Mouse (Mus musculus) brain, embryonic 14.5 days (tissue): ENCODE data around the gene 1110017D15Rik.

Source experiments
- CTCF ChIP-seq: fragments of 200-500 bp; IDR thresholded peaks from 2 replicates; pipeline ENCODE4 v1.5.1; 2012; ENCODE audit warnings: inconsistent platforms, mild to moderate bottlenecking, moderate library complexity, borderline replicate concordance; ENCODE audit not compliant: insufficient read depth, insufficient read length; ENCODE audit errors: extremely low read depth
- POLR2A ChIP-seq: fragments of 200-500 bp; IDR thresholded peaks from 2 replicates; pipeline ENCODE4 v1.6.1; 2012; ENCODE audit warnings: mild to moderate bottlenecking, inconsistent platforms, borderline replicate concordance; ENCODE audit not compliant: poor library complexity, insufficient read depth, insufficient read length, severe bottlenecking; ENCODE audit errors: extremely low read depth

DNA sequence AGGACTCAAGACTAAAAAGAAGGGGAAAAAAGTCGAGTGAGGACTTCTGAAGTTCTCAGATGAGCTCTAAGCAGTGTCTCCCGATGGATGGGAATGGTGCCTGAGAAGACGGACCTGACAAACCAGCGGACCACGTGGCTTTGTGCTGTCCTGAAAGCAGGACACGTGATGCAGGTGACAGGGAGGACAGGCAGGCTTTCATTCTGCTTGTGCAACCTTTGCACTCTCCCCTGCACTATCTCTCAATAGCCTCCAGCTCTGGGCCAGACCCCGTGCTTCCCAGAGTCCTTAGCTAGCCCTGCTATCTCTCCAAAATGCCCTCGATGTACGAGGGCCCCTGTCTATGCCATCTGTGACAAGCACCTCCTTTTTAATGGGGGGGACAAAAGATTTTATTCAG lies 7.7 kb upstream of the 1110017D15Rik start:
- TF ChIP-seq CTCF = no peak
- no peak for TF ChIP-seq POLR2A
